Mouse (Mus musculus) testis, postnatal 14 days (tissue): ENCODE results near the gene Aoc2.

Source experiments
- DNase-seq: peaks from one replicate; pipeline ENCODE4 v3.0.0; 2021; ENCODE audit warnings: low spot score

The Aoc2 gene

GRCm38 (mm10) chr11:101324763-101325162 is at the start of gene Aoc2:
Gene Aoc2, plus strand, starts transcription at chr11:101325063.
- no peak for DNase-seq

GRCm38 (mm10) chr11:101275309-101275708 is 49.6 kb upstream of the Aoc2 start:
- DNase-seq: no peak

GRCm38 (mm10) chr11:101276319-101277070 is 48.4 kb upstream of the Aoc2 start:
- DNase-seq: no peak

- DNase-seq: no peak
These were observed 47.3 kb upstream of the Aoc2 start for GRCm38 (mm10) chr11:101277381-101278222.

GRCm38 (mm10) chr11:101278223-101279192 is 46.4 kb upstream of the Aoc2 start, which contains the start of the genes Cntd1 and Coa3:
Gene Cntd1, plus strand, starts transcription at chr11:101279012.
Gene Coa3, minus strand, starts transcription at chr11:101279114.
- peak; percentile 92 for DNase-seq

GRCm38 (mm10) chr11:101279193-101279569 is 45.7 kb upstream of the Aoc2 start:
- peak; percentile 46 for DNase-seq

GRCm38 (mm10) chr11:101280837-101281236 is 44.0 kb upstream of the Aoc2 start:
- DNase-seq: no peak

- no peak for DNase-seq
These were observed 42.0 kb upstream of the Aoc2 start for GRCm38 (mm10) chr11:101282896-101283295.

- DNase-seq: no peak
These were observed 41.1 kb upstream of the Aoc2 start for GRCm38 (mm10) chr11:101283805-101284204.

- DNase-seq: no peak
These were observed 37.6 kb upstream of the Aoc2 start for GRCm38 (mm10) chr11:101287306-101287705.

- no peak for DNase-seq
These were observed 33.6 kb upstream of the Aoc2 start for GRCm38 (mm10) chr11:101291231-101291630.

- DNase-seq: no peak
These were observed 29.7 kb upstream of the Aoc2 start for GRCm38 (mm10) chr11:101295191-101295590.

- no peak for DNase-seq
These were observed 24.0 kb upstream of the Aoc2 start for GRCm38 (mm10) chr11:101300881-101301280.

GRCm38 (mm10) chr11:101301299-101302003 is 23.4 kb upstream of the Aoc2 start:
- DNase-seq: no peak

GRCm38 (mm10) chr11:101302004-101302798 is 22.7 kb upstream of the Aoc2 start, which contains the start of gene Becn1:
Gene Becn1, minus strand, starts transcription at chr11:101302286.
- DNase-seq: peak; percentile 96

- no peak for DNase-seq
These were observed 17.1 kb upstream of the Aoc2 start for GRCm38 (mm10) chr11:101307744-101308143.

GRCm38 (mm10) chr11:101311083-101311482 is 13.8 kb upstream of the Aoc2 start:
- DNase-seq: no peak

GRCm38 (mm10) chr11:101312150-101312549 is 12.7 kb upstream of the Aoc2 start:
- DNase-seq: no peak

GRCm38 (mm10) chr11:101314567-101314966 is 10.3 kb upstream of the Aoc2 start:
- no peak for DNase-seq

GRCm38 (mm10) chr11:101315082-101315650 is 9.7 kb upstream of the Aoc2 start:
- no peak for DNase-seq
